Mouse (Mus musculus): ENCODE results near the gene Prkag3. TPM values are rescaled to one million over a fixed set of nuclear protein-coding genes. Genes with fewer than 3 reads are reported as not detected.
A peak's percentile ranks its signal among the peaks of the same experiment; 100 is the strongest.

Prkag3 gene
- polyA plus RNA-seq, 1 experiment from 2014 or later: 0.12 TPM

GRCm38 (mm10) chr1:74712461-74713098, 36.4 kb downstream of the Prkag3 start:
- peaks cover 20% of the 10 kb centered on the region for H3K27me3 ChIP-seq
- DNase-seq (no peak), ATAC-seq (ENCODE audit: low read depth) (no peak)
- 28% methylated on average over 5 of the region's 5 CpGs for WGBS (ENCODE audit: insufficient replicate concordance)
- peak overlapping the region; percentile 75 for H3K4me2 ChIP-seq
- peaks cover 16% of the 10 kb centered on the region for H3K4me1 ChIP-seq (replicated peaks)
- no peak overlapping the region for H3K9ac ChIP-seq
- H3K9me3 ChIP-seq (replicated peaks): no peaks in the 10 kb centered on the region
- no peaks in the 10 kb centered on the region for H3K36me3 ChIP-seq
- H3K27ac ChIP-seq: no peak overlapping the region
- peak overlapping the region; percentile 57 for H3K4me3 ChIP-seq (replicated peaks)

DNA sequence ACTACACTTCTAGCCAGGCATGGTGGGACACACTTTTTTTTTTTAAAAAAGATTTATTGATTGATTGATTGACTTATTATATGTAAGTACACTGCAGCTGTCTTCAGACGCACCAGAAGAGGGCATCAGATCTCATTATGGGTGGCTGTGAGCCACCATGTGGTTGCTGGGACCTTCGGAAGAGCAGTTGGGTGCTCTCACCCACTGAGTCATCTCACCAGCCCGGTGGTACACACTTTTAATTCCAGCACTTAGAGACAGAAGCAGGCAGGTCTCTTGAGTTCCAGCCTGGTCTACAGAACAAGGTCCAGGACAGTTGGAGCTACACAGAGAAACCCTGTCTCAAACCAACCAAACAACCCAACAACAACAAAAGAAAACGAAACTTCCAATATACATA, 37.0 kb downstream of the Prkag3 start:
- H3K4me3 ChIP-seq (replicated peaks): no peak overlapping the region
- no peak overlapping the region for H3K27ac ChIP-seq
- DNase-seq (no peak), ATAC-seq (ENCODE audit: low read depth) (no peak)
- no peak overlapping the region for H3K9ac ChIP-seq
- peaks cover 20% of the 10 kb centered on the region for H3K27me3 ChIP-seq
- no peak overlapping the region for H3K4me2 ChIP-seq
- WGBS (ENCODE audit: insufficient replicate concordance): 31% methylated on average over 4 of the region's 4 CpGs
- H3K9me3 ChIP-seq (replicated peaks): no peaks in the 10 kb centered on the region
- H3K4me1 ChIP-seq (replicated peaks): peaks cover 16% of the 10 kb centered on the region
- no peaks in the 10 kb centered on the region for H3K36me3 ChIP-seq

- Histone ChIP-seq H3K4me3 (replicated peaks) (no peak overlapping the region), H3K36me3 (no peaks in the 10 kb centered on the region), H3K27me3 (peaks cover 19% of the 10 kb centered on the region), H3K4me1 (replicated peaks) (peaks cover 16% of the 10 kb centered on the region), H3K27ac (no peak overlapping the region), H3K9me3 (replicated peaks) (no peaks in the 10 kb centered on the region), H3K4me2 (no peak overlapping the region), H3K9ac (no peak overlapping the region)
- 33% methylated on average over 6 of the region's 6 CpGs for WGBS (ENCODE audit: insufficient replicate concordance)
- DNase-seq: no peak
- ATAC-seq (ENCODE audit: low read depth): no peak
These were observed 39.5 kb downstream of the Prkag3 start for GRCm38 (mm10) chr1:74709566-74709965.

GRCm38 (mm10) chr1:74705016-74705415, 44.0 kb downstream of the Prkag3 start:
- Histone ChIP-seq H3K9me3 (replicated peaks) (no peaks in the 10 kb centered on the region), H3K36me3 (no peaks in the 10 kb centered on the region), H3K9ac (no peak overlapping the region), H3K4me2 (no peak overlapping the region), H3K27me3 (no peaks in the 10 kb centered on the region), H3K27ac (no peak overlapping the region), H3K4me1 (replicated peaks) (no peaks in the 10 kb centered on the region), H3K4me3 (replicated peaks) (no peak overlapping the region)
- WGBS (ENCODE audit: insufficient replicate concordance): 68% methylated on average over 5 of the region's 5 CpGs
- ATAC-seq (ENCODE audit: low read depth) (no peak), DNase-seq (no peak)

DNA sequence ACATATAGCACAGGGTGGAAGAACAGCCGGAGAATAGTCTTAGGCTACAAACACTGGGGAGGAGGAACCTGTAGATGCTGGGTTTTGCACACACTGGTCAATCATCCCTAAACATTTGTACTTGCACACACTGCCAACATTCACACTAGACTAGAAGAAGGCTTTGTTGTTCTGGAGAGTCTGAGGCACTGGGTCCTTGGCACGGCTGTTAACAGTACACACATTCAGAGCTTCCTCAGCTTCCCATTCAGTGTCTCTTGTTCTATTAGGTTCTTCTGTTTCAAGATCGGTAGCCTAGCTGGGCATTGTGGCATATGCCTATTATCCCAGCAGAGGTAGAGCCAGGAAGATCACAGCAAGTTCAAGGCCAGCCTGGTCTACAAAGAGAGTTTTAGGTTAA, 44.9 kb downstream of the Prkag3 start:
- H3K4me2 ChIP-seq: no peak overlapping the region
- H3K27me3 ChIP-seq: no peaks in the 10 kb centered on the region
- H3K4me1 ChIP-seq (replicated peaks): no peaks in the 10 kb centered on the region
- no peaks in the 10 kb centered on the region for H3K36me3 ChIP-seq
- no peak overlapping the region for H3K4me3 ChIP-seq (replicated peaks)
- ATAC-seq (ENCODE audit: low read depth): no peak
- no peak overlapping the region for H3K9ac ChIP-seq
- no peak overlapping the region for H3K27ac ChIP-seq
- DNase-seq: no peak
- WGBS (ENCODE audit: insufficient replicate concordance): 63% methylated on average over 3 of the region's 3 CpGs
- no peaks in the 10 kb centered on the region for H3K9me3 ChIP-seq (replicated peaks)

GRCm38 (mm10) chr1:74702142-74702553, 46.9 kb downstream of the Prkag3 start:
- H3K4me1 ChIP-seq (replicated peaks): peaks cover 9% of the 10 kb centered on the region
- no peaks in the 10 kb centered on the region for H3K27me3 ChIP-seq
- WGBS (ENCODE audit: insufficient replicate concordance): 77% methylated on average over 6 of the region's 6 CpGs
- DNase-seq: no peak
- peaks cover 17% of the 10 kb centered on the region for H3K36me3 ChIP-seq
- no peak for ATAC-seq (ENCODE audit: low read depth)
- H3K9me3 ChIP-seq (replicated peaks): no peaks in the 10 kb centered on the region
- H3K4me3 ChIP-seq (replicated peaks): no peak overlapping the region
- no peak overlapping the region for H3K27ac ChIP-seq
- no peak overlapping the region for H3K9ac ChIP-seq
- H3K4me2 ChIP-seq: no peak overlapping the region

GRCm38 (mm10) chr1:74698791-74699190, 50.2 kb downstream of the Prkag3 start:
- WGBS (ENCODE audit: insufficient replicate concordance): 21% methylated on average over 1 of the region's 1 CpGs
- H3K36me3 ChIP-seq: peaks cover 44% of the 10 kb centered on the region
- DNase-seq (no peak), ATAC-seq (ENCODE audit: low read depth) (no peak)
- no peak overlapping the region for H3K27ac ChIP-seq
- H3K9ac ChIP-seq: no peak overlapping the region
- H3K4me1 ChIP-seq (replicated peaks): peaks cover 9% of the 10 kb centered on the region
- no peaks in the 10 kb centered on the region for H3K9me3 ChIP-seq (replicated peaks)
- H3K4me3 ChIP-seq (replicated peaks): no peak overlapping the region
- no peak overlapping the region for H3K4me2 ChIP-seq
- H3K27me3 ChIP-seq: no peaks in the 10 kb centered on the region

DNA sequence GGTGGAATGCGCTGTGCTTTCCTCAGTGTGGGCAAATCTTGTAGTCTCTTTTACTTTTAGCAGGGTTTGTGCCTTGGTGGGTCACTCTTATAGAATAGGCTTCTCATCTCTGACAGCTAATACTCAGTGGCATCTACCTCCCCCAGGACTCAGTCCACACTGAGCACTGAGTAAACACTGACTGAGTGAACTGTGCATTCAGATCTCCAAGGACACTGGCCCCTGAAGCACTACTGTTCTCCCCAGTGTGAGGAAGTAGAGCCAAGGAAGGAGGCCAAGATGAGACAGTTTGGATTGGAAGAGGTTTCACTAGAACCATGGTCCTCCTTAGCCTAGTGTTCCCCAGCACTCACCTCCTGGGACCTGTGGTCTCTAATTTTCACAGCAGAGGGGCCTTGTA, 50.7 kb downstream of the Prkag3 start:
- Histone ChIP-seq H3K27ac (no peak overlapping the region), H3K36me3 (peaks cover 48% of the 10 kb centered on the region), H3K4me3 (replicated peaks) (no peak overlapping the region), H3K27me3 (no peaks in the 10 kb centered on the region), H3K4me1 (replicated peaks) (peaks cover 9% of the 10 kb centered on the region), H3K9ac (no peak overlapping the region), H3K9me3 (replicated peaks) (no peaks in the 10 kb centered on the region), H3K4me2 (no peak overlapping the region)
- DNase-seq (no peak), ATAC-seq (ENCODE audit: low read depth) (no peak)
- 92% methylated on average over 1 of the region's 1 CpGs for WGBS (ENCODE audit: insufficient replicate concordance)

DNA sequence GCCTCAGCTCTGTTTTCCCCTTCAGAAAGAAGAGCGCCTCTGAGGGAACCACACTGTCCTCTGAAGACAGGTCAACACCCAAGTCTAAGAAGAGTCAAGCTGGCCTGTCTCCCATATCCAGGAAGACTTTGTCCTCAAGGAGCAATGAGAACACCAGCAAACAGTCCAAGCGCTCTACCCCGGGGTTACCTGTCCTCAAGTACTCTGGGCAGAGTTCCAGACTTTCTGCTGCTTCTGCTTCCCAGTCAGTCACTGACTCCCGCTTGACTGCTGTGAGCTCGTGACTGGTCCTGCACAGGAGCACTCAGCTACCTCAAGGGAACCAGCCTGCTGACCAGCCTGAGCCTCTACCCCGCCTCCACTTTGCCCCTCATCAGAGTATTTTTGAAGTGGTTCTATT, 51.6 kb downstream of the Prkag3 start:
- H3K4me1 ChIP-seq (replicated peaks): peaks cover 9% of the 10 kb centered on the region
- 75% methylated on average over 6 of the region's 6 CpGs for WGBS (ENCODE audit: insufficient replicate concordance)
- H3K9me3 ChIP-seq (replicated peaks): no peaks in the 10 kb centered on the region
- no peak overlapping the region for H3K9ac ChIP-seq
- no peak overlapping the region for H3K27ac ChIP-seq
- no peak for ATAC-seq (ENCODE audit: low read depth)
- peaks cover 50% of the 10 kb centered on the region for H3K36me3 ChIP-seq
- DNase-seq: no peak
- H3K4me3 ChIP-seq (replicated peaks): no peak overlapping the region
- no peak overlapping the region for H3K4me2 ChIP-seq
- H3K27me3 ChIP-seq: no peaks in the 10 kb centered on the region

DNA sequence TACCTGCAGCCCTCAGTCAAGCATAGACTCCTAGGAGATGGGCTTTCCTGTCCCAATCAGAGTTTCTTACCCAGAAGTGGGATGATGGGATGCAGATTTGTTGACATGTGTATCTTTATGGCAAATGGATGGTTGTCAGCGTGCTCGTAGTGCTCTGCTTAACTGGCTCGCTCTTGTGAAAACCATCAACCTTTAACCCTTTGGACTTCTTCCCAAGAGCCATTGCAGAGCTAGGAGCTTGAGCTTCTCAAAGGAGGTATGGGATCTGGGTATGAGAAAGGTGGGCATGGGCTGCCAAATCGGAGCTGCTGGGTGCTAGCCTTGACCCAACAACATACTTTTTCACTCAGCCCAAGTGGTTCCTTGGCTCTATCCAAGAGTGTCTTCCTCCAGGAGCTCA, 53.2 kb downstream of the Prkag3 start:
- H3K27ac ChIP-seq: no peak overlapping the region
- peaks cover 60% of the 10 kb centered on the region for H3K36me3 ChIP-seq
- no peak overlapping the region for H3K4me3 ChIP-seq (replicated peaks)
- ATAC-seq (ENCODE audit: low read depth) (no peak), DNase-seq (no peak)
- H3K27me3 ChIP-seq: no peaks in the 10 kb centered on the region
- H3K4me1 ChIP-seq (replicated peaks): peaks cover 9% of the 10 kb centered on the region
- no peaks in the 10 kb centered on the region for H3K9me3 ChIP-seq (replicated peaks)
- H3K9ac ChIP-seq: no peak overlapping the region
- 82% methylated on average over 4 of the region's 4 CpGs for WGBS (ENCODE audit: insufficient replicate concordance)
- no peak overlapping the region for H3K4me2 ChIP-seq

DNA sequence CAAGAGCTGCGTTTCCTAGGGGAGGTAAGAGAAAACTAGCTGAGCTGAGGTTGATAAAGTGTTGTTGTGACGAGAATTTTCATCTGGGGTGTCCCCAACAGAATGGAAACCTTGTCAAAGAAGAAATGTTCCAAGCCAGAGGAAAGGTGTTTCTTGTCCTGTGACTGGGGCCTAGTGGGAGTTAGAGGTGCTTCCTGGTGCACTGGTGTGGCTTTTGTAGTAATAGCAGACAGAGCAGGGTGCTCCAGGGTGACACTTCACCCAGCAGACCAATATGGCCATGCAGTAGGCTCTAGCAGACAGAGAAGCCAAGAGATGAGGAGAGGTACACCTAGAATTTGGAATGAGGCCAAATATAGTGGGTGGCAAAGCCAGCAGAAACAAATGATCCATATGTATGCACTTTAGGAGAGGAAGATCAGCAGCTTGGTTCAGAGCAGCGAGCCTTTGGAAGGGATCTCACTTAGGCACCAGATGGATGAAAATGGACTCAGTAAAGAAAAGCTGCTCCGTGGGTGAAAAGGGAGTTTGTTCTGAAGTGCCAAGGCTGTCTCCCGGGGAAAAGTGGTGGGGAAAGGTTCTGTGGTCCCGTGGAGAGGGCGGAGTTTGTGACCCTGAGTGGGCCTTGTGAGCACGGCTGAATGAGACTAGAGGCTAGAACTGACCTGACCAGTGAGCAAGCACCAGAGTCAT, 55.0 kb downstream of the Prkag3 start:
- Histone ChIP-seq H3K4me2 (no peak overlapping the region), H3K4me3 (replicated peaks) (no peak overlapping the region), H3K9ac (no peak overlapping the region), H3K9me3 (replicated peaks) (no peaks in the 10 kb centered on the region), H3K27ac (no peak overlapping the region), H3K4me1 (replicated peaks) (peaks cover 9% of the 10 kb centered on the region), H3K27me3 (no peaks in the 10 kb centered on the region), H3K36me3 (peaks cover 78% of the 10 kb centered on the region)
- DNase-seq (no peak), ATAC-seq (ENCODE audit: low read depth) (no peak)
- 78% methylated on average over 8 of the region's 8 CpGs for WGBS (ENCODE audit: insufficient replicate concordance)

Data from liver, embryonic 13.5 days (tissue).